Mouse (Mus musculus) liver, adult 2 months (tissue): ENCODE measurements around the gene Zmym4.

Experiments used
- CTCF ChIP-seq: fragments of 200-500 bp; IDR thresholded peaks from 2 replicates; pipeline ENCODE4 v1.5.1; 2011; ENCODE audit warnings: low read depth, low read length, control low read depth
- POLR2A ChIP-seq: fragments of 200-500 bp; IDR thresholded peaks from 2 replicates; pipeline ENCODE4 v1.6.1; 2011; ENCODE audit warnings: low read length, control low read depth; ENCODE audit not compliant: insufficient read depth; ENCODE audit errors: extremely low read depth

DNA sequence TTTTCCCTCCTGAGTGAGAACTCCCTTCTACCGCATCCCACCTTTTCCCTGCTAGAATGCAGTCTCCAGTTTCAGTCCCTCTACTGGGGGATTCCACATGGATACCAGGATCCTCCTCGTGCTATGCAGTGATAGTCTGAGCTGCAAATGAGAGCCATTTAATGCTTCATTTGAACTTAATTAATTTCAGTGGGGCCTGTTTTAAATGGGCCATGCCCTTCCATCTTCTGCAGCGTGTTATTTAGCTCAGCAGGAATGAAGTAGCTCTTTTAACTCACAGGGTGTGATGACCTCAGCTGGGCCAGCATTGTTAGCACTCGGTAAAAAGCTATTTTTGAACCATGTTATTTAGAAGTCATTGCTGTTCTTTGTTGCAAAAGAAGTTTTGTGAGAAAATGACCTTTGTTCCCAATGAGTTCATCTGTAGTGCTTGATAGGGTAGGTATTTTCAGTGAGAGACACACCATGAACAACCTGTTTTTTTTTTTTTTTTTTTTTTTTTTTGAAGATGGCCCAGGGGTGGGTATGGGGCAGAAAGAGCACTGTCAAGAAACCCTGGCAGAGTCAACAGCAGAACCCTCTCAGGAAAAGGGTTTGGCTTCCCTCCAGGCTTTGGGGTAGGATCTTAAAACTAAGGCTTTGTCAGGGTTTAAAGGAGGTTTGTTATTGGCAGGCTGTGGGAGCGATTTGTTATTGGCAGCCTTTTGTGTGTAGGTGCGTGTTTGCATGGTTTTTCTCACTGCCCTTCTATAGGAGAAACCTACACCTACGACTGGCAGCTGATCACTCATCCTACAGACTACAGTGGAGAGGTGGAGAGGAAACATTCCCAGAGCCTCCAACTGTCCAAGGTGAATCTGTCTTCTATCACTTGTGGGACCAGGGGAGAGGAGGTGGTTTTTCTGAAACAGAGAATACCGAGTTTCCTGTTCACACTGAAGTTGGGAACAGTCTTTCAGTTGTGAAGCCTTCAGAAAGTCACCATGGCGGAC lies 144.7 kb downstream of the Zmym4 start:
- TF ChIP-seq POLR2A (no peak), CTCF (no peak)
